Mouse (Mus musculus) urinary bladder, postnatal 14 days (tissue): ENCODE measurements around the gene Gm13272.
A peak's percentile ranks its signal among the peaks of the same experiment; 100 is the strongest.
"Not testable (repeated sequence)": the region's sequence is repeated elsewhere in the genome, so short reads cannot be mapped to it uniquely, and the experiment has no call there.

Experiments
- DNase-seq: peaks from one replicate; pipeline ENCODE4 v3.0.0; 2021; ENCODE audit warnings: low spot score

Gm13272 gene

GRCm38 (mm10) chr4:88779550-88779949, at the start of gene Gm13272:
Gene Gm13272, plus strand, starts transcription at chr4:88779850.
- DNase-seq = not testable (repeated sequence)

GRCm38 (mm10) chr4:88738480-88738879, 41.2 kb upstream of the Gm13272 start:
- DNase-seq = peak; percentile 76

- DNase-seq = no peak
These were observed 40.6 kb upstream of the Gm13272 start for GRCm38 (mm10) chr4:88739036-88739435.

GRCm38 (mm10) chr4:88741426-88741825, 38.2 kb upstream of the Gm13272 start:
- no peak for DNase-seq

- no peak for DNase-seq
These were observed 36.8 kb upstream of the Gm13272 start for GRCm38 (mm10) chr4:88742771-88743371.

- DNase-seq = no peak
These were observed 35.4 kb upstream of the Gm13272 start for GRCm38 (mm10) chr4:88744207-88744606.

- DNase-seq = no peak
These were observed 29.7 kb upstream of the Gm13272 start for GRCm38 (mm10) chr4:88749926-88750325.

- DNase-seq = peak; percentile 62
These were observed 24.8 kb upstream of the Gm13272 start, which contains the start of gene Gm13271 for GRCm38 (mm10) chr4:88754818-88755340. Gene Gm13271, plus strand, starts transcription at chr4:88754868.

GRCm38 (mm10) chr4:88756581-88757513, 22.8 kb upstream of the Gm13272 start:
- DNase-seq = peak; percentile 12

GRCm38 (mm10) chr4:88757628-88758031, 22.0 kb upstream of the Gm13272 start:
- peak; percentile 87 for DNase-seq

GRCm38 (mm10) chr4:88758751-88759150, 20.9 kb upstream of the Gm13272 start:
- DNase-seq = not testable (repeated sequence)

- DNase-seq = peak; percentile 22
These were observed 19.9 kb upstream of the Gm13272 start, which contains the start of gene Gm13283 for GRCm38 (mm10) chr4:88759610-88760268. Gene Gm13283, plus strand, starts transcription at chr4:88760119.

- peak; percentile 80 for DNase-seq
These were observed 19.2 kb upstream of the Gm13272 start for GRCm38 (mm10) chr4:88760431-88760830.

GRCm38 (mm10) chr4:88761776-88762175, 17.9 kb upstream of the Gm13272 start:
- peak; percentile 71 for DNase-seq

GRCm38 (mm10) chr4:88762341-88762740, 17.3 kb upstream of the Gm13272 start:
- peak; percentile 10 for DNase-seq

- DNase-seq = peak; percentile 56
These were observed 16.1 kb upstream of the Gm13272 start for GRCm38 (mm10) chr4:88763384-88764018.

- not testable (repeated sequence) for DNase-seq
These were observed 6.1 kb upstream of the Gm13272 start, which contains the start of gene Gm13290 for GRCm38 (mm10) chr4:88773534-88773933. Gene Gm13290, plus strand, starts transcription at chr4:88773834.

- DNase-seq = not testable (repeated sequence)
These were observed 3.0 kb upstream of the Gm13272 start, which contains the start of gene Gm13289 for GRCm38 (mm10) chr4:88776622-88777021. Gene Gm13289, plus strand, starts transcription at chr4:88776922.

- DNase-seq = not testable (repeated sequence)
These were observed 670 bp downstream of the Gm13272 start for GRCm38 (mm10) chr4:88780320-88780719.

- not testable (repeated sequence) for DNase-seq
These were observed 2.2 kb downstream of the Gm13272 start, which contains the start of gene Ifnz for GRCm38 (mm10) chr4:88781831-88782230. Gene Ifnz, plus strand, starts transcription at chr4:88782131.

GRCm38 (mm10) chr4:88782335-88782734, 2.7 kb downstream of the Gm13272 start:
- DNase-seq = not testable (repeated sequence)
